In genomic region chr11:60811054-60811460, GRCm38 (mm10) we compare ENCODE assay signal across 8 mouse cellular contexts. TPM values are rescaled to one million over a fixed set of nuclear protein-coding genes. Genes with fewer than 3 reads are reported as not detected.
DNase-seq lines count a peak whose midpoint lies in the region; ATAC-seq and TF ChIP-seq lines count a peak whose summit lies in the region.

No protein-coding gene starts in this region.

- peak overlapping the region; percentile 77 to 79 for H3K4me3 ChIP-seq in ES-E14 (ENCODE audit: insufficient read depth in 1 of 2, low read depth in 1 of 2, low read length in 2 of 2, poor library complexity in 1 of 2, severe bottlenecking in 1 of 2)
- peak overlapping the region; percentile 48 for H3K4me3 ChIP-seq in forebrain, embryonic 15.5 days
- H3K4me3 ChIP-seq in layer of hippocampus, adult 2 months = peak overlapping the region; percentile 67
- H3K4me3 ChIP-seq in lung, embryonic 14.5 days (ENCODE audit: low read depth, low read length) = peak overlapping the region; percentile 50
- H3K4me3 ChIP-seq in olfactory bulb, adult 2 months (ENCODE audit: insufficient read depth, low read depth, low read length) = peak overlapping the region; percentile 51
- peak overlapping the region; percentile 49 for H3K4me3 ChIP-seq in thymus, adult 2 months (ENCODE audit: control insufficient read depth, insufficient read depth, low read length)

- WGBS in forebrain, embryonic 15.5 days = under 1% methylated on average over 29 of the region's 29 CpGs
- WGBS in lung, embryonic 14.5 days = under 1% methylated on average over 29 of the region's 29 CpGs
- WGBS in olfactory bulb, adult 2 months = under 1% methylated on average over 29 of the region's 29 CpGs
- under 1% methylated on average over 29 of the region's 29 CpGs for WGBS in thymus, adult 2 months

- no peak for TF ChIP-seq CTCF in layer of hippocampus, adult 2 months (conservative IDR thresholded peaks at IDR 0.05)
- no peak for TF ChIP-seq CTCF in lung, embryonic 14.5 days (IDR thresholded peaks at IDR 0.05; ENCODE audit: low read depth)
- no peak for TF ChIP-seq CTCF in olfactory bulb, adult 2 months (IDR thresholded peaks at IDR 0.05; ENCODE audit: insufficient read depth, low read depth, low read length)
- TF ChIP-seq CTCF in thymus, adult 2 months (IDR thresholded peaks at IDR 0.05; ENCODE audit: borderline replicate concordance, control insufficient read depth, extremely low read depth, insufficient read depth, low read length, poor library complexity) = 0 out of 2 replicates have a peak, but pooled peaks have one; percentile 14

- peak; percentile 99 for ATAC-seq in forebrain, embryonic 15.5 days (replicated peaks)
- peak; percentile 99 for ATAC-seq in lung, embryonic 14.5 days (ENCODE audit: insufficient read depth)

- no peaks in the 10 kb centered on the region for H3K36me3 ChIP-seq in ES-E14 (ENCODE audit: control insufficient read depth, insufficient read depth, low read length, poor library complexity, severe bottlenecking)
- no peaks in the 10 kb centered on the region for H3K36me3 ChIP-seq in forebrain, embryonic 15.5 days
- H3K36me3 ChIP-seq in lung, embryonic 14.5 days (ENCODE audit: insufficient read depth) = no peaks in the 10 kb centered on the region
- H3K36me3 ChIP-seq in thymus, adult 2 months (ENCODE audit: control insufficient read depth, insufficient read depth, low read length) = no peaks in the 10 kb centered on the region

- peak; percentile 96 for DNase-seq in ES-E14 (ENCODE audit: low read depth, low spot score)
- DNase-seq in cerebellum, adult 11-12 months = peak; percentile 86
- DNase-seq in heart, postnatal 25 days (ENCODE audit: low spot score) = peak; percentile 90
- DNase-seq in layer of hippocampus, adult 2 months (ENCODE audit: low spot score in 2 of 2) = peak; percentile 92 to 93
- peak; percentile 97 for DNase-seq in lung, embryonic 14.5 days
- DNase-seq in thymus, adult 2 months = peak; percentile 97

- peaks cover 0 to 3% of the 10 kb centered on the region in 2 experiments; a peak in 3 of 4 replicates for H3K4me1 ChIP-seq in ES-E14 (ENCODE audit: control insufficient read depth in 2 of 2, insufficient read depth in 2 of 2, low read length in 2 of 2, poor library complexity in 1 of 2)
- H3K4me1 ChIP-seq in forebrain, embryonic 15.5 days = peaks cover 19% of the 10 kb centered on the region
- peaks cover 5% of the 10 kb centered on the region; the same call in 1 of the 2 replicates for H3K4me1 ChIP-seq in lung, embryonic 14.5 days (ENCODE audit: insufficient read depth)
- H3K4me1 ChIP-seq in olfactory bulb, adult 2 months (ENCODE audit: control insufficient read depth, insufficient read depth, low read length) = peaks cover 11% of the 10 kb centered on the region
- H3K4me1 ChIP-seq in thymus, adult 2 months (replicated peaks; ENCODE audit: control insufficient read depth, insufficient read depth, low read length) = peaks cover 5% of the 10 kb centered on the region

- H3K9ac ChIP-seq in ES-E14 (ENCODE audit: insufficient read depth, low read depth, low read length, poor library complexity, severe bottlenecking) = peak overlapping the region; percentile 88
- H3K9ac ChIP-seq in forebrain, embryonic 15.5 days (replicated peaks) = peak overlapping the region; percentile 29
- peak overlapping the region; percentile 50 for H3K9ac ChIP-seq in lung, embryonic 14.5 days

- no peak for TF ChIP-seq POLR2A in olfactory bulb, adult 2 months (IDR thresholded peaks at IDR 0.05; ENCODE audit: insufficient read depth, low read depth, low read length)
- TF ChIP-seq POLR2A in thymus, adult 2 months (IDR thresholded peaks at IDR 0.05; ENCODE audit: control insufficient read depth, extremely low read depth, insufficient read depth, low read length, poor library complexity) = no peak

- H3K9me3 ChIP-seq in ES-E14 (ENCODE audit: control insufficient read depth, insufficient read depth, low read depth, low read length) = no peaks in the 10 kb centered on the region
- no peaks in the 10 kb centered on the region for H3K9me3 ChIP-seq in forebrain, embryonic 15.5 days
- H3K9me3 ChIP-seq in lung, embryonic 14.5 days (ENCODE audit: low read depth, low read length) = no peaks in the 10 kb centered on the region

- in situ Hi-C loops in ES-E14 (cut with MboI; ENCODE audit: low sequenced_read_pairs in 2 of 2, unreplicated experiment in 2 of 2) = no loop called here

- H3K27ac ChIP-seq in ES-E14 (ENCODE audit: insufficient read depth, low read depth, low read length, poor library complexity, severe bottlenecking) = peak overlapping the region; percentile 61
- H3K27ac ChIP-seq in forebrain, embryonic 15.5 days (replicated peaks) = no peak overlapping the region
- H3K27ac ChIP-seq in layer of hippocampus, adult 2 months = no peak overlapping the region
- H3K27ac ChIP-seq in lung, embryonic 14.5 days (ENCODE audit: low read depth) = 0 out of 2 replicates have a peak overlapping the region, but pooled peaks have one; percentile 27
- H3K27ac ChIP-seq in olfactory bulb, adult 2 months (ENCODE audit: insufficient read depth, low read depth, low read length) = no peak overlapping the region
- no peak overlapping the region for H3K27ac ChIP-seq in thymus, adult 2 months (ENCODE audit: control insufficient read depth, insufficient read depth, low read length)

- H3K27me3 ChIP-seq in forebrain, embryonic 15.5 days = no peaks in the 10 kb centered on the region
- H3K27me3 ChIP-seq in lung, embryonic 14.5 days (ENCODE audit: insufficient read depth, low read length) = no peaks in the 10 kb centered on the region
- H3K27me3 ChIP-seq in thymus, adult 2 months (ENCODE audit: control insufficient read depth, insufficient read depth, low read length) = no peaks in the 10 kb centered on the region

- intact Hi-C loops in heart, postnatal 25 days (cut with DNase I) = no loop called here

- H3K4me2 ChIP-seq in forebrain, embryonic 15.5 days (replicated peaks) = peak overlapping the region; percentile 95
- peak overlapping the region; percentile 87 for H3K4me2 ChIP-seq in lung, embryonic 14.5 days

TF ChIP-seq in ES-E14, 5 proteins besides CTCF, POLR2A, EP300 and RAD21:
- TF ChIP-seq HCFC1 (IDR thresholded peaks at IDR 0.05; ENCODE audit: borderline replicate concordance, insufficient read depth, low read length) (0 out of 2 replicates have a peak, but pooled peaks have one; percentile 3), ZNF384 (IDR thresholded peaks at IDR 0.05; ENCODE audit: low read depth, low read length) (peak; percentile 98), MAFK (IDR thresholded peaks at IDR 0.05; ENCODE audit: insufficient read depth, low read depth, low read length) (no peak), ZC3H11A (IDR thresholded peaks at IDR 0.05; ENCODE audit: borderline replicate concordance, low read depth, low read length) (no peak), CHD2 (IDR thresholded peaks at IDR 0.05; ENCODE audit: low read depth, low read length) (no peak)

RNA-seq across cellular contexts. Expression of gene Shmt1, which starts 0.5 kb away (rescaled TPM):
- 103 and 115 TPM in 2 replicates for total RNA-seq in ES-E14 (2012; rRNA removed)
- 19.2 and 19.8 TPM in 2 replicates for polyA plus RNA-seq in forebrain, embryonic 15.5 days (2015; fragmentation: Nextera tagmentation; extraction: Ambion mirVana)
- 10 to 100 TPM in 1 of 2 experiments, 1 to 10 TPM in 1; 5.1 to 12.6 TPM for total RNA-seq in heart, postnatal 25 days (2021)
- total RNA-seq in layer of hippocampus, adult 2 months (2021) = 1 to 10 TPM; 8.6 to 9.6 TPM
- 62.0 and 63.6 TPM in 2 replicates for polyA plus RNA-seq in lung, embryonic 14.5 days (2014; fragmentation: Nextera tagmentation; extraction: Ambion mirVana)
- not detected in 2 replicates for polyA plus RNA-seq in olfactory bulb, adult 2 months (2012; ENCODE audit: insufficient read depth, insufficient read length, low replicate concordance, missing spikeins)
- polyA plus RNA-seq in thymus, adult 2 months (2012; rRNA removed) = 27.4 and 29.9 TPM in 2 replicates

RNA-seq across cellular contexts. Expression of gene Dhrs7b, which starts 19.4 kb away (rescaled TPM):
- 102 and 142 TPM in 2 replicates for total RNA-seq in ES-E14 (2012; rRNA removed)
- 31.0 and 32.3 TPM in 2 replicates for polyA plus RNA-seq in forebrain, embryonic 15.5 days (2015; fragmentation: Nextera tagmentation; extraction: Ambion mirVana)
- total RNA-seq in heart, postnatal 25 days (2021) = 10 to 100 TPM; 20.1 to 20.8 TPM
- total RNA-seq in layer of hippocampus, adult 2 months (2021) = 10 to 100 TPM; 28.3 to 29.4 TPM
- 34.4 and 36.3 TPM in 2 replicates for polyA plus RNA-seq in lung, embryonic 14.5 days (2014; fragmentation: Nextera tagmentation; extraction: Ambion mirVana)
- not detected in 2 replicates for polyA plus RNA-seq in olfactory bulb, adult 2 months (2012; ENCODE audit: insufficient read depth, insufficient read length, low replicate concordance, missing spikeins)
- 16.1 and 17.3 TPM in 2 replicates for polyA plus RNA-seq in thymus, adult 2 months (2012; rRNA removed)

RNA-seq across cellular contexts. Expression of gene Smcr8, which starts 33.7 kb away (rescaled TPM):
- 23.1 and 27.4 TPM in 2 replicates for total RNA-seq in ES-E14 (2012; rRNA removed)
- polyA plus RNA-seq in forebrain, embryonic 15.5 days (2015; fragmentation: Nextera tagmentation; extraction: Ambion mirVana) = 6.5 and 6.7 TPM in 2 replicates
- 10 to 100 TPM; 13.4 to 16.3 TPM for total RNA-seq in heart, postnatal 25 days (2021)
- 10 to 100 TPM; 32.3 to 34.3 TPM for total RNA-seq in layer of hippocampus, adult 2 months (2021)
- polyA plus RNA-seq in lung, embryonic 14.5 days (2014; fragmentation: Nextera tagmentation; extraction: Ambion mirVana) = 6.6 and 8.3 TPM in 2 replicates
- polyA plus RNA-seq in olfactory bulb, adult 2 months (2012; ENCODE audit: insufficient read depth, insufficient read length, low replicate concordance, missing spikeins) = not detected in 2 replicates
- polyA plus RNA-seq in thymus, adult 2 months (2012; rRNA removed) = 25.5 and 26.4 TPM in 2 replicates

RNA-seq across cellular contexts. Expression of gene Top3a, which starts 33.9 kb away (rescaled TPM):
- 19.7 and 20.0 TPM in 2 replicates for total RNA-seq in ES-E14 (2012; rRNA removed)
- 10.0 and 11.5 TPM in 2 replicates for polyA plus RNA-seq in forebrain, embryonic 15.5 days (2015; fragmentation: Nextera tagmentation; extraction: Ambion mirVana)
- total RNA-seq in heart, postnatal 25 days (2021) = 1 to 10 TPM; 4.1 to 4.2 TPM
- total RNA-seq in layer of hippocampus, adult 2 months (2021) = 1 to 10 TPM; 6.6 to 8.5 TPM
- 20.2 and 22.2 TPM in 2 replicates for polyA plus RNA-seq in lung, embryonic 14.5 days (2014; fragmentation: Nextera tagmentation; extraction: Ambion mirVana)
- not detected in 2 replicates for polyA plus RNA-seq in olfactory bulb, adult 2 months (2012; ENCODE audit: insufficient read depth, insufficient read length, low replicate concordance, missing spikeins)
- 17.9 and 19.4 TPM in 2 replicates for polyA plus RNA-seq in thymus, adult 2 months (2012; rRNA removed)

Comparison
In these comparisons a context has a peak if more than half of its experiments do, and no peak if none do; other contexts are left out.
1. H3K27ac ChIP-seq: peak in ES-E14 (single experiment) and lung, embryonic 14.5 days (single experiment); none in forebrain, embryonic 15.5 days (single experiment), layer of hippocampus, adult 2 months (single experiment), olfactory bulb, adult 2 months (single experiment) and thymus, adult 2 months (single experiment).
2. H3K9ac ChIP-seq: peak in every context shown above with its lines; median percentile 88 in ES-E14; 50 in lung, embryonic 14.5 days; 29 in forebrain, embryonic 15.5 days.
3. RNA of gene Shmt1, which starts 0.5 kb away (polyA plus RNA-seq): 62.0 to 63.6 TPM in lung, embryonic 14.5 days, 27.4 to 29.9 TPM in thymus, adult 2 months and 19.2 to 19.8 TPM in forebrain, embryonic 15.5 days; not detected in olfactory bulb, adult 2 months; every median in the first group is over 10 times any median in the second.
4. Peak in every context shown above with its lines, with median percentiles within 50 percentile points of each other: DNase-seq and H3K4me3 ChIP-seq.